Mouse (Mus musculus) cerebellum, adult 9-11 months (tissue): Measurements from ENCODE around the gene Smpd2.

Source experiments
- DNase-seq: peaks from one replicate; pipeline ENCODE4 v3.0.0; 2022

Gene Smpd2

DNA sequence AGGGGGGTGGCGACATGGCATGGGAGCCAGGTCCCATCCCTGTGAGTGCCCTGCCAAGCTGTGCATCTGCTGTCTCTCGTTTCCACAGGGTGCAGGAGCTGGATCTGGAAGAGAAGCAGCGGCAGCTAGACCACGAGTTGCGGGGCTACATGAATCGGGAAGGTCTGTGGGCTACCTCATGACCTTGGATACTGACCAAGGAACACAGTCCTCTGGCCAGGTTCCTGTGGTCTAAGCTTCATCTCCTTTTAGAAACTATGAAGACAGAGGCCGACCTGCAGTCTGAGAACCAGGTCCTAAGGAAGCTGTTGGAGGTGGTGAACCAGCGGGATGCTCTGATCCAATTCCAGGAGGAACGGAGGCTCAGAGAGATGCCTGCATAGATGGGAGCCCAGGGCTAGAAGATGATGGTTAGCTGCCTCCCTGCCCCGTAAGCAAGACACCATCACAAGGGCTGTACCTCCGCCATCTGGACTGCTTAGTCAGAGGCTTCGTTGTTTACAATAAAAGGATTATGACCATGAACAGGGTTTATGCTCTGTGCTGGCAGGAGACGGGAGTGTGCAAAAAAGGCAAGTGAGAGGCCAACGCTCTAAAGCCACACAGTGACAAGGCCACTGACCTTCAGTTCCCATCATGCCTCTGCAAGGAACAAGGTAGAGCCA lies 3.5 kb downstream of the Smpd2 start:
- DNase-seq, result peak; percentile 24

DNA sequence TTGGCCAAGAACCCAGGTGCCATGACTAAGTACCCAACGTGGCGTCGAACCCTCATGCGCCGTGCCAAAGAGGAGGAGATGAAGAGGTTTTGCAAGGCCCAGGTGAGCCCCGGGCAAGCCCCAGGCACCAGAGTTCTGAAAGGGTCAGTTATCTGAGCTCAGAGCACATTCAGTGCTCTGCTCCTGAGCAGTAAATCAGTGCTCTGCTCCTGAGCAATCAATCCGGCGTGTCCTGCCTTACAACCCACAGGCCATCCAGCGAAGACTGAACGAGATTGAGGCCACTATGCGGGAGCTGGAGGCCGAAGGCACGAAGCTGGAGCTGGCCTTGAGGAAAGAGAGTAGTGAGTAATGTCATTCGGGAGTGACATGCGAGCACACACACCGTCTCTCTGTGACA lies 4.4 kb downstream of the Smpd2 start:
- no peak for DNase-seq

DNA sequence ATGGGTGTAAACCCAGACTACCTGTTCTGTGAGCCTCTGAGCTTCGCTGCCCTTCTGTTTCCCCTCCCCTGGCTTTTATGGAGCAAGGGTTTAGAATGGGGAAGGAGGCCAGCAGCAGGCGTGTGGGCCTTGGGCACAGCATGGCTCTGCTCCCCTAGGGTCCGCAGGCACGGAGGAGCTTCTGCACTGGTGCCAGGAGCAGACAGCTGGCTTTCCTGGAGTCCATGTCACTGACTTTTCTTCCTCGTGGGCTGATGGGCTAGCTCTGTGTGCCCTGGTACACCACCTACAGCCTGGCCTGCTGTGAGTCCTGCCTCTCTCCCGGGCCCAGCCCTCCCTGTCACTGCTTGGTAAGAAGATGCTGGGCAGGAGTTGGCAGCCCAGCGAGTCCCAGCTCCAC lies 7.7 kb downstream of the Smpd2 start:
- DNase-seq, result peak; percentile 47

DNA sequence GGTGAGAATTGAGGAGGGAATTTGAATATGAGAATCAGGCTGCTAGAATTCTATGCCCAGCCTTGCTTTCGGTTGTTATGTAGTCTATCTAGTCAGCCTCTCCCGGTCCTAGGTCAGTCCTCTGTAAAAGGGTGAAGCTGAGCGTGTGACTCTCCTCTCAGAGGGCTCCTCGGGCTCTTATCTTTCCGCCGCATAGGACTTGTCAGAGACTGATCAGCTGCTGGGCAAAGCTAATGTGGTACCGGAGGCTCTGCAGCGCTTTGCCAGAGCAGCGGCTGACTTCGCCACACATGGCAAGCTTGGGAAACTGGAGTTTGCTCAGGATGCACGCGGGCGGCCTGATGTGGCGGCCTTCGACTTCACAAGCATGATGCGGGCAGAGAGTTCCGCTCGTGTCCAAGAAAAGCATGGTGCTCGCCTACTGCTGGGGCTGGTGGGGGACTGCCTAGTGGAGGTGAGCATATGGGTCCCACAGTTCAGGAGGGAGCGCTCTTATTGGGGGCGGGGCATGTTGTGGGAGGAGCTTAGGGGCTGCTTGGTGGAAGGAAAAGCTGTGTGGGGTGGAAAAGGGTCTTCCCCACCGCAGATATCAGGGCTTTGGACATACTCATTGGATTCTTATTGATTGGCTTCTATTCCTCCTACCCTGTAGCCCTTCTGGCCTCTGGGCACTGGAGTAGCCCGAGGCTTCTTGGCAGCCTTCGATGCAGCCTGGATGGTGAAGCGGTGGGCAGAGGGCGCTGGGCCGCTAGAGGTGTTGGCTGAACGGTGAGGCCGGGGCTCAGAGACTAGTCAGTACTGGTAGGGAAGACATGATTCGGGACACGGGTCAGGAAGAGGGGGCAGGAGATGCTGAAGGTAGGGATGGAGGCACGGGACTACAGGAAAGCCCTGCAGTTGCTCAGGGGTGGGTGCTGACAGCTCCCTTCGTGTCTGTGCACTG lies 9.0 kb downstream of the Smpd2 start:
- peak; percentile 21 for DNase-seq

DNA sequence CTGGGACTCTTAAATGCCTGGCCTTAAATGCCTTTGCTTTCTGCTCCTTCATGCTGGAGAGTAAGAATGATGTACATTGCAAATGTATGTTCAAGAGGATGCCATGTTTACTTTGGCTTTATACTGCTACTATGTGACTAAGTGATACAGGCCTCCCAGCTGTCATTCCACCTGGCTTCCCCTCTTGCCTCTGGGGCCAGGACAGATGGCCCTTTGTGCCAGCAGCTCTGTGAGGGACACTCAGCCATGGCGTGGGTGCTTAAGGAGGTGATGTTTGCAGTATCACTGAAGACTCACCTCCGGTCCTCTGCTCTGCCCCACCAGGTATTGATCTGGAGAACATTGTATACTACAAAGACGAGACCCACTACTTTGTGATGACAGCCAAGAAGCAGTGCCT lies 10.2 kb downstream of the Smpd2 start:
- no peak for DNase-seq

DNA sequence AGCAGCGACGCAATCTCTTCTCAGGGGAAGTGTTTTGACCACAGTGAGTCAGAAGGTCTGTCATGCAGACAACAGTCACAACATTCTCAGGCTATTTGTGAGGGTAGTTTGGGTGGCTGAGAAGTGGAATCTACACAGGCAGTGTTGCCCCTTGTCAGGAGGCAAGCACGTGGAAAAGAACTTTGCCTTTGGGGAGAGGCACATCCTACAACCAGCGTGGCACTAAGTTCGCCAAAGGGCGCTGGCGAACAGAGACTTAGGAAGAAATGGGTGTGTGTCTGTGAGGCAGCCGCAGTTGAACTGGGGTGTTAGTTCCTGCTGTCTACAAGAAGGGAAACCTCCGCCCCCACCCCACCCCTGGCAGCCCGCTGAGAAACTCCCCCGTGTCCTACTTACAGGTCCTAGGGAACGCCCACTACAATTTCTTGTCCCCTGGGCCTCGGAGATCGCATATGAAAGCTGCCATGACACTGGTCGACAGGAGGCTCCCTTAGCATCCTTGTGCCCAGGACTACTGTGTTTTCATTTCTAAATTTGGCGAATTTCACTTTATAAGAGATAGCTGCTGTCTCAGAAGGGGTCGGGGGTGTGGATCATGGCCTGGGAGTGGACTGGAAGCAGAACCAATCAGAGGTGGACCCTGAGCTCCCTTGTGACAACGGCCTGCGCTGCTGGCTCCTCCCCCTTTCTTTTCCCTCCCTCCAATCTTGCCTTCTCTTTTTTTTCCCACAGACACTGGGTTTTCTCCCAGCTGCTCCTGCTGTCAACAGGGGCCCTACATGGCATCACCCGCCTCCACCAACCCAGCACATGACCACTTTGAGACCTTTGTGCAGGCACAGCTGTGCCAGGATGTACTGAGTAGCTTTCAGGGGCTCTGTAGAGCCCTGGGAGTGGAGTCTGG lies 12.6 kb downstream of the Smpd2 start:
- DNase-seq, result peak; percentile 28

DNA sequence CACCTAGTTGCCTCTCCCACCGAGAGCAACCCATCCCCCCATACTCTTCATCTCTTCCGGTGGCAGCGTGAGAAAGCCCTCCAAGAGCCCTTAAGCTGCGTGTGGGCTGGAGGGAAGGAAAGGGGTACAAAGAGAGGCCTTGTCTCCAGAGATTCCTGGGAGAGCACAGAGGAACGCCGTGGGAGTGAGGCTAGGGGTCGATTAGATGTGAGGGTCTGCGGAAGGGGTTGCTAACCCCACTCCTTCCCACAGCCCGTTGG lies 13.2 kb downstream of the Smpd2 start:
- DNase-seq, result no peak

DNA sequence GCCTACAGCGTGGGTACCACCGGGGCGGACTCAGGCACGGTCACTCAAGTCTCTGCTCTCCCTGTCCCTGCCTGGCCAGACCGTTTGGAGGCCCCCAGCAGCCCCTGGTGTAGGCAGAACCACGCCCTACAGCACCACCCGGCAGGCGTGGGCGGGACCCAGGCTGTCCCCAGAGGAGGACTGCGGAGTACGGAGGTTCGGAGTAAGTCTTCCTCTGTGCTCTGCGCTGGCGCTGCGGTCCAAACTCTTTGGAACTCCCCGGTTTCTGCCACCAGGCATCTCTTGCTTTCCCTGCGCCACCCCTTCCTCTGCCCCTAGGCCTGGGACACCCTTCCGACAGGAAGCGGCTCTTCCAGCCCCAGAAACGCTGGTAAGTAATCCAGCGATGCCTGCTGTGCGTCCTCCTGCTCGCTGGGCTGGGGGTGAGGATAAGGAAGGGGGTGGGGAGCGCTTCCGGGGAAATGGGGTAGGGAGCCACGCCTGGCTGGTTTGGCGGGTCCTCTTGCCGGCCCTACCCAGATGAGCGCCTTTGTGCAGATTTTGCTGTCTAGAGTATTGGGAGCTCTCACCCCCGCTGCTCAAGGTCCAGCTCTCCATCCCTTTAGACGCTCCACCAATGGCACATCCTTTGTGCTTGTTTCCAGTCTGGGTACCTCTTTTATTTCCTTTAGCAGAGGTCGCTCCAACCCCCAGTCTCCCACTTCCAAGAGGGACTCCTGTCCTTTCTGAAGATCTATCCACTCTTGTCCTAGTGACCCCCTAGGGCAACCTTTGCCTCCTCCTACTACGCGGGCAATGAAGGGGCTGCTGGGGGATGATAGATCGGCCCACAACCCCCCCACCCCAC lies 13.8 kb downstream of the Smpd2 start, which contains the start of gene Mical1:
TSS of gene Mical1 (plus strand) at position 144 of the 847 bp plus-strand sequence.
- DNase-seq, result peak; percentile 37

DNA sequence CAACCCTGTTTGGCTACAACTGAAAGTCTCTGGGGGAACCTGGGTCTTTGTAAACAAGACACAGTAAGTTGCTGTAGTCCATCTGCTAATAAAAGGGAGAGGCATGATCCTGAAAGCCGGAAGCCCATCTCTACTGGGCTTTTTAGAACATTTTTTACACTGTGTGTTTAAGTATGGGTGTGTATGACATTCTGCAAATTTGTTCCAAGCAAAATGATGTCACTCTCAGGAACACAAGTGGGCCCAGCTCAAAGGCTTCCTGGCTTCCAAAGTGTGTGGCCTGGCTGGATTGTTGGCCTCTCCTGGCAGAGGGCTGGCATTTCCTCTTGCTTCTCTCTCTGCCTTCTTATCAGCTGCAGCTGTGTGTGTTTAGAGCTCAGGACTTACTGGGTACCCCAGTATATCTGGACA lies 15.2 kb downstream of the Smpd2 start:
- DNase-seq, result no peak

DNA sequence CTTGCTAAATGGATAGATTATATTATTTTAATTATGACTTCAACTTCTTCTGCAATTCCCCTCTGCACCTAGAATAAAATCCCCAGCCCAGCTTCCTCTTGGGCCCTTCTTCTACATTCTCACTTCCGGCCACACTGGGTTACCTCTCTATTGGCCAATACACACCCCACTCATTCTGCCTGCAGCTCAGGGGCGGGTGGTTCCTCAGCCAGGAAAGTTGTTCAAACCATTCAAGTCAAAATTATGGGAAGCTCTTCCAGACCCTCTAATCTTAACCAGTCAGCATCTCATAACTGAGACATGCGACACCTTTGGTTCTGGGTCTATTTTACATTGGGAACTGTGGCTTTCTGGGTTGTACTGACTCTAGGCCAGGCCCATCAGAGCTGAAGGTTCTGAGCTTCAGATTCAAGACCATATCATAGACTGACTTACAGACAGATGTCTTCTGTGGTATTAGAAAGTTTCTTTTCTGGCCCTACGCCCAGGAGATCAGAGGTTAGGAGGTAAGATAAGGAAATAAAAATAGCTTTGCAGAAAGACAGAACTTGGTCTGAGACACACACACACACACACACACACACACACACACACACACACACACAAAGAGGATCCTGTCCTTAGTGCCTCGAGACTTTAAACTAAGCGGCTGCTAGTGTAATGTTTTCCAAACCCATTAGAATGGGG lies 16.2 kb downstream of the Smpd2 start:
- no peak for DNase-seq

DNA sequence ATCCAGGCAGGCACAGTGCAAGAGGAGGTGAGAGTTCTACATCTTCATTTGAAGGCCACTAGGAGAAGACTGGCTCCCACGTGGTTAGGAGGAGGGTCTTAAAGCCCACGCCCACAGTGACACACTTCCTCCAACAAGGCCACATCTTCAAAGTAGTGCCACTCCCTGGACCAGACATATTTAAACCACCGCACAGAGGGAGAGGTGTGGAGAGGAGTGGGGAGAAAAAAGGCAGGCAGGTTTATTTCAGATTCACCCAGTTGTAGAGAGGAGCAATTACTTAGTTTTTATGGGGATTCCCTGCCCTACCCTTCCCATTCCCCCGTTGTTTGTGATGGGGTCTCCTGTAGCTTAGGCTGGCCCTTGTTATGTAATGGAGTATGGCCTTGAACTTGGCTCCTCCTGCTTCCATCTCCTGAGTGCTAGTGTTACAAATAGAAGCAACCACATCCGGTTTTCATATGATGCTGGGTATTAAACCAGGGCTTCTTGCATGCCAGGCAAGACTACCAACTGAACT lies 17.1 kb downstream of the Smpd2 start:
- no peak for DNase-seq

DNA sequence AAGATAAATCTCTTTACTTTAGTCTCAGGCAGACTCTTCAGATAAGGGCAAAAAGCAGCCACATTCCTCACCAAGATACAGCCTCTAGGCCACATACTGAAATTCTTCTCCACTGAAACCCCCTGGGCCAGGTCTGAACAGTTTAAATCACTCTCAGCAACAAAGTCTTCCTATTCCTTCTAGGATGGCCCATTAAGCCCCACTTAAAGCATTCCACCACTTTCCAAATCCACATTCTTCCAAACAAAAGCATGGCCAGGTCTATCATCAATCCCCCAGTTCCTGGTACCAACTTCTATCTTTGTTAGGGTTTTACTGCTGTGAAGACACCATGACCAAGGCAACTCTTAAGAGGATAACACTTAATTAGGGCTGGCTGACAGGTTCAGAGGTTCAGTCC lies 17.6 kb downstream of the Smpd2 start:
- no peak for DNase-seq

DNA sequence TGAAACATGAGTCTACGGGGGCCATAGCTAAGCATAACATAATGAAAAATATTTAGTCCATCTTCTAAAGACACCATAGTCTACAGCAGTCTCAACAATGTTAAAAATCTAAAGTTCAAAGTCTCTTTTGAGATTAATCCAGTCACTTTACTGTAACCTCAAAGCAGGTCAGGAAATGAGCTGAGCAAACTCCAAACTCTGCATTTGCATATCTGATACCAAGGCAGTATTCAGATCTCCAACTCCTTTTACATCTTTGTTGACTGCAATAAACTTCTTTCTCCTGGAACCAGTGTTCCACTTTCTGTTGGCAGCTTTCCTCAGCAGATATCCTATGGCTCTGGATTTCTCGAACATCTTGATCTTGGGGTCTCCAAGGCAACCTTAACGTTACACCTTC lies 19.5 kb downstream of the Smpd2 start:
- no peak for DNase-seq

DNA sequence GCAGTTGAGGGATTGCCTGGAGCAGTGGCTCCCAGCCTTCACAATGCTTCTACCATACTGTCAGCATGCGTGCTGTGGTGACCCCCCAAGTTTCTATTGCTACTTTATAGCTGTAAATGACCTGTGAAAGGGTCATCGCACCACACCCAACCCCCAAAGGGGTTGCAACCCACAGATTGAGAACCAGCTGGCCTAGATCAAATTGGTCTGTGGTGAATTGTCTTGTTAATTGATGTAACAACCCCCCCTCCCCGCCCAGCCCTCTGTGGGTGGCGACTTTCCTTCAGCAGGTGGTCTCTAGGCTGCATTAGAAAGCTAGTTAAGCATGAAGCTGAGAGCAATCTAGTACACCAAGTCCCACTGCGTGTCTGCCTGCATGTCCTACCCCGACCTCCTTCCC lies 22.8 kb downstream of the Smpd2 start:
- DNase-seq, result no peak

DNA sequence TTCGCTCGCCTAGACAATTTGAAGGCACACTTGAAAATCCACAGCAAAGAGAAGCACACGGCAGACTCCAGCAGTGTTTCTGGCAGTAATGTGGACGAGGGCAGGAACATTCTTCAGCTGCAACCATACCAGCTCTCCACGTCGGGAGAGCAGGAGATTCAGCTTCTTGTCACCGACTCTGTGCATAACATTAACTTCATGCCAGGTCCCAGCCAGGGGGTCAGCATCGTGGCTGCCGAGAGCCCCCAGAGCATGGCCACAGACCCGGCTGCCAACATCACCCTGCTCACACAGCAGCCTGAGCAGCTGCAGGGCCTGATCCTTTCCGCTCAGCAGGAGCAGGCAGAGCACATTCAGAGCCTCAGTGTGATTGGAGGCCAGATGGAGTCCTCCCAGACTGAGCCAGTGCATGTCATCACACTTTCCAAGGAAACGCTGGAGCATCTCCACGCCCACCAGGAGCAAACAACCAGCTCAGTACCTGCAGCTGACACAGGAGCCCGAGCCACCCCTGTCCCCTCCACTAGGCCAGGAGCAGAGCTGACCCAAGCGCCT lies 25.7 kb downstream of the Smpd2 start:
- DNase-seq, result no peak

DNA sequence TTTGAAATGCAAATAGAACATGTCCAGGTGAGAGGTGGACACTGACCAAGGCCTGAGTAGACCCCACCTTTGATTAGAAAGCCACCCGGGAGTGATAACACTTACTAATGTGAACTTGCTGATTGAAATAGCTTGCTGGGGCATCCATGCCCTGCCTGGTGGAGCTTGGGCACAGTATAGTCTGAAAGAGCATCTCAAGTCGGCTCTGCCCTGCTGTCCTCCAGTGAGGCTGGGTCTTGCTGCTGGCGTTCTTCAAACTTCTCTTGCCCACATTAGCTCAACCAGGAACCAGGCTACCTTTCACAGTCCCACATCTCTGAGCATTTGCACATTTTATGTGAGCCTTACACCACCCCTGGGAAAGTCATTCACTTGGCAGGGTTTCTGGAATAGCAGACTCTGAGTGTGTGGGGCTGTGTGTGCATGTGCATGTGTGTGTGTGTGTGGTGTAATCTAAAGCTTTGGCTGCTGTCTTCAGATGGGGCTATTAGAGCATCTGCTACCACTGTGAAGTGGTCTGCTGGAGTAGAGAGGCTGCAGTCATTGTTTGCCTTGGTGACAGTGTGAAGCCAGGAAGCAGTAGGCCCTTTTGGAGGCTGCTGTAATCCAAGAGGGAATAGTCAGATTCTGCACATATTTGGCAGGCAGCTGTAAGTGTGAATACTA lies 29.0 kb downstream of the Smpd2 start:
- DNase-seq, result no peak

DNA sequence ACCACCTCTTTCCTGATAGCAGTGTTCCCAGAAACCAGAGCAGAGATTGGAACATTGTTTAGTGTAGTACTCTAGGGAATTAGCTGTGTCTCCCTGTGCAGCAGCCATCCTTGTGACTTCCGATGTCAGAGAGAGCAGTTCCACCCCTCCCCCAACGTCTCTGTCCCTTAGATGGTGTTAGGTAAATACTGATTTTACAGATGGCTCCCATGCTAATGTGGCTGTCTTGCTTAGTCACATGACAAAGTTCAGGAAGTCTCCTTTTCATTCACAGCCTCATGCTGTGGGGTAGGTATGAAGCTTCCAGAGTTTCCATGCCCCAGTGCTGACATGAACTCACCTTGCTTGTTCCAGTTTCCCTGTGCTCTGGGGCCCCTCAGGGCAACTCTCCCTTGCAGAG lies 29.7 kb downstream of the Smpd2 start:
- DNase-seq, result no peak

DNA sequence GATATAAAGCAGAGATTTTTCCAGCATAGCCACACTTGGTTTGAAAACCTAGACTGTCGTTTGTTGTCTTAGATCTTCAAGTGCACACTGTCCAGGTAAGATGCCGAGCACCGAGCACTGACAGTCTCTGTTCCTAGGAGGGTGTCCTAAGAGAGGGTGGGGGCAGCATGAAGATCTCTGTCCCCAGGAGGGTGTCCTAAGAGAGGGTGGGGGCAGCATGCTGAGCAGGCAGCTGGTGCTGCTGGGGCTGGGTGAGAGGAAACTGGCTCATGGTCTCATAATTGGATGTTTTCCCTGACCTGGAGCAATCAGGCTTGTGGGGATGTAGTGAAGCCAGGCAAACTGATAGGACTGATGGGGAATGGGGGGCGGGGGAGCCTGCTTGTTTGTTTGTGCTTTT lies 30.2 kb downstream of the Smpd2 start:
- peak; percentile 34 for DNase-seq

DNA sequence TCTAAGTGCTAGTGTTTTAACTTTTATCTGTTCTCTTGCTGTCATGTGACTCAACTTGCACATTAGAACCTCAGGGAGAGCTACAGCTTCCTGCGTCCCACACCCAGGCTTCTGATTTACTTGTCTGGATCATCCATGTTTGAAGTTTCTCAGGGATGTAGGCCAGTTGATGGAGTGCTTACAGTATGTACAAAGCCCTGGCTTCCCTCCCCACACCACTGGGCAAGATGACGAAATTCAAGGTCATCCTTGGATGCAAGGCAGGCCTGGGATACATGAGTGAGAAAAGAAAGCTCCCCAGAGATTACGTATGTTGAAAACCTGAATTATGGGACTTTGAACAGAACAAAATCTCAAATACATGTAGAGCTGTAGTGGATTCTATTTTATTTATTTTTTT lies 37.4 kb downstream of the Smpd2 start:
- no peak for DNase-seq

DNA sequence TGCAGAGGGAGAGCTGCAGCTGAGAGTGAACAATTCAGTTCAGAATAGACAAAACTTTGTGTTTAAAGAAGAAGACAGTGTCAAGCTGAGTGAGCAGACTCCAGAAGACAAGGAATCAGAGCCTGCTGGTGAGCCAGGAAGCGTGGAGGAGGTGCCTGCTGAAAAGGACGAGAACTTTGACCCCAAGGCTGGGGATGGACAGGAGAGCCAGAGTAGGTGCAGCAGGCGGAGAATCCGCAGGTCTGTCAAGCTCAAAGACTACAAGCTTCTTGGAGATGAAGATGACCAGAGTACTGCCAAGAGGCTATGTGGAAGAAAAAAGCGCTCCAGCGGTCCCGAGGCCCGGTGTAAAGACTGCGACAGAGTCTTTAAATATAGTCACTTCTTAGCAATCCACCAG lies 38.5 kb downstream of the Smpd2 start:
- peak; percentile 36 for DNase-seq
